Mouse (Mus musculus) heart, embryonic 13.5 days (tissue): ENCODE data around the gene Itprip. TPM values are rescaled to one million over a fixed set of nuclear protein-coding genes. Genes with fewer than 3 reads are reported as not detected.

Experiments
- ATAC-seq: fragments of 200-750 bp; cut with Nextera tagmentation; 2 replicates; pipeline ENCODE4 v1.8.0; 2017; ENCODE audit warnings: moderate TSS enrichment; ENCODE audit not compliant: insufficient number of reproducible peaks, low FRiP score, low TSS enrichment; ENCODE audit errors: extremely low read depth
- H3K27ac ChIP-seq: fragments of 300-500 bp; sonication (generic); replicated peaks from 2 replicates; pipeline ENCODE4 v1.5.1; 2015; ENCODE audit warnings: moderate library complexity, mild to moderate bottlenecking, inconsistent platforms
- H3K27me3 ChIP-seq: fragments of 300-500 bp; sonication (generic); replicated peaks from 2 replicates; pipeline ENCODE4 v1.6.1; 2015; ENCODE audit warnings: mild to moderate bottlenecking, inconsistent platforms
- H3K36me3 ChIP-seq: fragments of 300-500 bp; sonication (generic); 2 replicates; pipeline ENCODE4 v1.6.1; 2015; ENCODE audit warnings: mild to moderate bottlenecking, inconsistent platforms
- H3K4me1 ChIP-seq: fragments of 300-500 bp; sonication (generic); 2 replicates; pipeline ENCODE4 v1.6.1; 2015; ENCODE audit warnings: inconsistent platforms
- H3K4me2 ChIP-seq: fragments of 300-500 bp; sonication (generic); 2 replicates; pipeline ENCODE4 v1.6.1; 2015; ENCODE audit warnings: inconsistent platforms, mild to moderate bottlenecking, moderate library complexity
- H3K4me3 ChIP-seq: fragments of 300-500 bp; sonication (generic); 2 replicates; pipeline ENCODE4 v1.5.1; 2015; ENCODE audit warnings: moderate library complexity, mild to moderate bottlenecking, inconsistent platforms
- H3K9ac ChIP-seq: fragments of 300-500 bp; sonication (generic); 2 replicates; pipeline ENCODE4 v1.6.1; 2015; ENCODE audit warnings: inconsistent platforms, mild to moderate bottlenecking, moderate library complexity
- H3K9me3 ChIP-seq: fragments of 300-500 bp; sonication (generic); 2 replicates; pipeline ENCODE4 v1.6.1; 2016; ENCODE audit warnings: inconsistent platforms
- WGBS: fragments of 180-500 bp; shearing (Covaris S2); methylation state at CpG from one replicate; pipeline ENCODE4 v1.1.7; 2015; ENCODE audit warnings: mixed read lengths; 5-methylcytosine and 5-hydroxymethylcytosine counted together
- polyA plus RNA-seq: library from polyadenylated mRNA; unstranded; fragments of >200 nt; fragmentation: Nextera tagmentation; extraction: Ambion mirVana; gene quantifications from 2 replicates; pipeline ENCODE4 v1.2.1, GENCODE M21; 2015

Itprip gene
- polyA plus RNA-seq: 19.9 and 20.4 TPM in 2 replicates

DNA sequence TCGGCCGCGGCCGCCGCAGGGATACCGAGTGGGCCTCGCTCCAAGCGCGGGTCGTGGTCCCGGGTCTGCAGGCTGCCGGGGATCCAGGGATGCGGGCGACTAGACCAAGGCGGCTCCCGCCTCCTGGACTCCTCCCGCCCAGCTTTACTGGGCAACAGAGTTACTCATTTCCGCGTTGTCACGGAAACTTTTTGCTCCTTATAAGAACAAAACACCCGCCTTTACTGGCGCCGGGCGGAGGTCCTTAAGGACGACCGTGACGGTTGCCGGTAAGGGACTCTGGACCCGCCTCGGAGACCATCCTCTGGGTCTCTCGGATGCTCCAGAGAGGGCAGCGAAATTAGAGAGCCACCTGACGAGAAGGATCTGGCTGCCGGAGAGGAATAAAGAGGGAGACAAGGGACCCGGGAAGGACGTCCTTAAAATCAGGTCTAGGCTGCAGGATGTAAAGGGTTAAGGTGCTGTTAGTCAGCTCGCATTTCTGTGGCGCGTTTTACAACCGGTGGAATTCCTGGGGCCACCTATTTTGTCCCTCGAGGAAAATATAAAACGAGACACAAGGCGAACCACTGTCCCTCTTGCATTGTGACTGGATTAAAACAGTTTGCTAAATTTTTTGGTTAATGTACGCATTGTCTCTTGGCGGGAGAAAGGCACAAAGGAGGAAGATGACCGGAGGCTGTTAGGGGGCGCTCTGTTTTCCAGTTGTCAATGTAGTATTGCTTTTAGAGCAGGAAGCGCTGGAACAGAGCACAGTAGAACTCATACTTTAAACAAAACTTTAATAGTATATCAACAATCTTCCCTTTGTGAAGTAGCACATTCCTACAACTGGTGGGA is at the start of gene Itprip, which contains the start of gene Cfap43:
Gene Itprip, minus strand, starts transcription at position 174 of the 840 bp plus-strand sequence.
Gene Cfap43, minus strand, starts transcription at position 162 of the 840 bp plus-strand sequence.
- Histone ChIP-seq H3K27ac (peak within 1 kb of the TSS; percentile 96), H3K4me2 (peak within 1 kb of the TSS; percentile 83), H3K36me3 (no peaks in the 10 kb centered on the region), H3K27me3 (no peaks in the 10 kb centered on the region), H3K9ac (peak within 1 kb of the TSS; percentile 97), H3K4me3 (peak within 1 kb of the TSS; percentile 94), H3K9me3 (no peaks in the 10 kb centered on the region), H3K4me1 (peaks cover 58% of the 10 kb centered on the region)
- peak; percentile 76 for ATAC-seq
- WGBS: under 1% methylated on average over 48 of the region's 48 CpGs

DNA sequence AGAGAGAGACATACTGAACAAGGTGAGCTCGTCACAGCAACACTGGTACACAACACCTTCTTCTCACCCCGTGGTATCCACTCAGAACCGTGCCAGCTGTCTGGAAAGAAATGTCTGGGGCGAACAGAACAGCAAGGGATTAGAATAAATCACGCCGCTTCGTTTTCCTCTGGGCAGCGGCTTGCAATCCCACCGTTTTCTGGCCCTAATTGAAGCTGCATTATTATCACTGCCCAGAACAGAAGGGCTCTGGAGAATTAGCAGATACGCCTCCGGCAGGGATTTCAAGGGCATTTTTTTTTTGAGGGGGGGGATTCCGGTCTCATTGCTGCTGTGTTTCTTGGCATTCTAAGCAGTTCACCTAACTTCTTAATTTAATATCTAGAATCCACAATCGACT is 39.1 kb upstream of the Itprip start:
- Histone ChIP-seq H3K9ac (no peak overlapping the region), H3K4me2 (no peak overlapping the region), H3K36me3 (no peaks in the 10 kb centered on the region), H3K4me3 (no peak overlapping the region), H3K9me3 (no peaks in the 10 kb centered on the region), H3K4me1 (no peaks in the 10 kb centered on the region), H3K27ac (no peak overlapping the region), H3K27me3 (peaks cover 5% of the 10 kb centered on the region; the same call in 1 of the 2 replicates)
- WGBS: 64% methylated on average over 13 of the region's 13 CpGs
- ATAC-seq: no peak

- H3K9me3 ChIP-seq: no peaks in the 10 kb centered on the region
- no peak overlapping the region for H3K9ac ChIP-seq
- peaks cover 5% of the 10 kb centered on the region; the same call in 1 of the 2 replicates for H3K27me3 ChIP-seq
- H3K4me1 ChIP-seq: no peaks in the 10 kb centered on the region
- H3K4me3 ChIP-seq: no peak overlapping the region
- H3K27ac ChIP-seq: no peak overlapping the region
- H3K4me2 ChIP-seq: no peak overlapping the region
- ATAC-seq: no peak
- no peaks in the 10 kb centered on the region for H3K36me3 ChIP-seq
- WGBS: 79% methylated on average over 9 of the region's 9 CpGs
Observed at GRCm38 (mm10) chr19:47953169-47953568, 34.1 kb upstream of the Itprip start.

DNA sequence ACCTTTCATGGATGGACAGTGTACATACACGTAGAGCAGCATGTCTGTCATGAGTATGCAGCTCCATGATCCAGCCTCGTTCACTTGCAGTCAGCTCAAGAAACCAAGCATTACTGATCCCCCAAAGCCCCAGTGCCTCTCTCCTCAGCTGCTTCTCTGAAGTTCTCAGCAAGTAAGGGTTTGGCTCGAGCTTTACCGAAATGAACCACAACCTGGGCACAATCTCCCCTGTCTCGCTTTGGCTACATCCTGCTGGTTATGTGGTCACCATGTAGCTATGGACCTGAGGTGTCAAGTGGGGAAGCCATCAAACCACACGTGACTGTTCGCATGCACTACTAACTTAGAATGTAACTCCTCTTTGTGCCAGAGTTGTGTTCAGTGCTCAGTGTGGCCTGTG is 31.8 kb upstream of the Itprip start:
- Histone ChIP-seq H3K27me3 (peaks cover 5% of the 10 kb centered on the region; the same call in 1 of the 2 replicates), H3K9ac (no peak overlapping the region), H3K36me3 (no peaks in the 10 kb centered on the region), H3K9me3 (no peaks in the 10 kb centered on the region), H3K4me3 (no peak overlapping the region), H3K4me1 (peaks cover 4% of the 10 kb centered on the region; the same call in 1 of the 2 replicates), H3K27ac (no peak overlapping the region), H3K4me2 (no peak overlapping the region)
- no peak for ATAC-seq
- 75% methylated on average over 7 of the region's 7 CpGs for WGBS

GRCm38 (mm10) chr19:47946821-47947465 is 27.8 kb upstream of the Itprip start:
- no peak overlapping the region for H3K27ac ChIP-seq
- H3K4me2 ChIP-seq: peak overlapping the region; percentile 62
- H3K4me3 ChIP-seq: peak overlapping the region; percentile 23
- peaks cover 4% of the 10 kb centered on the region; the same call in 1 of the 2 replicates for H3K4me1 ChIP-seq
- no peaks in the 10 kb centered on the region for H3K9me3 ChIP-seq
- WGBS: 42% methylated on average over 23 of the region's 23 CpGs
- H3K36me3 ChIP-seq: no peaks in the 10 kb centered on the region
- no peak for ATAC-seq
- 0 out of 2 replicates have a peak overlapping the region, but pooled peaks have one; percentile 28 for H3K9ac ChIP-seq
- H3K27me3 ChIP-seq: 0 out of 2 replicates have a peak, but pooled peaks cover 3% of the 10 kb centered on the region

- Histone ChIP-seq H3K27me3 (peaks cover 38% of the 10 kb centered on the region), H3K9me3 (no peaks in the 10 kb centered on the region), H3K9ac (no peak overlapping the region), H3K4me2 (no peak overlapping the region), H3K36me3 (no peaks in the 10 kb centered on the region), H3K4me1 (peaks cover 11% of the 10 kb centered on the region), H3K4me3 (no peak overlapping the region), H3K27ac (no peak overlapping the region)
- no peak for ATAC-seq
- 76% methylated on average over 6 of the region's 6 CpGs for WGBS
Observed at GRCm38 (mm10) chr19:47939361-47939760, 20.3 kb upstream of the Itprip start.

DNA sequence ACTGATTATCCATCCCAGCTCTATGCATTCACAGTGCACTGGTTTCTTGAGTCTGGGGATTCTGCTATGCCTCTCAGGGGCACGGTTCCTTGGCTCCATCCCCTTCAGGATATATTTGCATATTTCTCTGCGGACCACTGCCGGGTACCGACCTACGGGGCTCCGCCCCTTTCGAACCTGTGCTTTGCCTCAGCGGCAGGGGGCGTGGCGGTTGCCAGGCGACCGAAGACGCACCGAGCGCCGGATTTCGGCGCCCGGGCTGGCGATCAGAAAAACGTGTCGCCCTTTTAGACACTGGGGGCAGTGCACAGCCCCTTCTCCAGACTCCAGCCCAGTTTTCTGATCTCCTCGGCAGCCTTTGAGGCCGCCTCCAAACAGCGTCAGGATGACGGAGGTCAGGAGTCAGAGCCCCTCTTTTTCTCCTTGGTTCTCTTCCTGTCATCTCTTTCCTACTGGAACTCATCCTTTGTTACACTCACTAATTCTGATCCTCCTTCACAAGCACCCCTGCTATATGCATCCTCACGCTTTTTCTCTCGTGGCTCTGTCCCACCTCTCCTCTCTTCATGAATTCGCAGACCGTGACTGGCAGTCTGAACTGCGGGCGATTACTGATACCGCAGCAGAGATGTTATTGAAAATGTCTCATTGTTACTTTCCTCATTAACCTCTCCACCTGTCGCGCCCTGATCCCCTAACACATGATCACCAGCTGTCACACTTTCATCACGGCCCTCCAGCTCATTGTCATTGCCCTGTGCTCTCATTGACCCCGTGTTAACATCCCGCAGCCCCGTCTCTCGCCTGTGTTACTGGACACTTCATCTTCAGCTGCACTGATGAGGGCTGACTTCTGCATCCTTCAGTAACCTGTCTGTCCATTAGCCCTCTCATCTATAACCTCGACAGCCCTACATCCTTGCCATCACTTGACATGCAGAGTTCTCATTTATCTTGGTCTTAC is 18.6 kb upstream of the Itprip start, which contains the start of gene Cfap58:
Gene Cfap58, plus strand, starts transcription at position 233 of the 964 bp plus-strand sequence.
- WGBS: 8% methylated on average over 41 of the region's 41 CpGs
- ATAC-seq: 0 out of 2 replicates have a peak, but pooled peaks have one; percentile 51
- H3K27me3 ChIP-seq: peaks cover 38% of the 10 kb centered on the region
- H3K4me2 ChIP-seq: peak within 1 kb of the TSS; percentile 76
- H3K36me3 ChIP-seq: no peaks in the 10 kb centered on the region
- peaks cover 11% of the 10 kb centered on the region for H3K4me1 ChIP-seq
- H3K9me3 ChIP-seq: no peaks in the 10 kb centered on the region
- no peak within 1 kb of the TSS for H3K27ac ChIP-seq
- H3K9ac ChIP-seq: peak within 1 kb of the TSS; percentile 63
- peak within 1 kb of the TSS; percentile 50 for H3K4me3 ChIP-seq

GRCm38 (mm10) chr19:47936938-47937337 is 17.8 kb upstream of the Itprip start:
- H3K4me1 ChIP-seq: peaks cover 11% of the 10 kb centered on the region
- peak overlapping the region; percentile 76 for H3K4me2 ChIP-seq
- no peaks in the 10 kb centered on the region for H3K9me3 ChIP-seq
- no peak for ATAC-seq
- H3K27ac ChIP-seq: no peak overlapping the region
- no peaks in the 10 kb centered on the region for H3K36me3 ChIP-seq
- peak overlapping the region; percentile 50 for H3K4me3 ChIP-seq
- WGBS: 64% methylated on average over 9 of the region's 9 CpGs
- peaks cover 38% of the 10 kb centered on the region for H3K27me3 ChIP-seq
- H3K9ac ChIP-seq: no peak overlapping the region

DNA sequence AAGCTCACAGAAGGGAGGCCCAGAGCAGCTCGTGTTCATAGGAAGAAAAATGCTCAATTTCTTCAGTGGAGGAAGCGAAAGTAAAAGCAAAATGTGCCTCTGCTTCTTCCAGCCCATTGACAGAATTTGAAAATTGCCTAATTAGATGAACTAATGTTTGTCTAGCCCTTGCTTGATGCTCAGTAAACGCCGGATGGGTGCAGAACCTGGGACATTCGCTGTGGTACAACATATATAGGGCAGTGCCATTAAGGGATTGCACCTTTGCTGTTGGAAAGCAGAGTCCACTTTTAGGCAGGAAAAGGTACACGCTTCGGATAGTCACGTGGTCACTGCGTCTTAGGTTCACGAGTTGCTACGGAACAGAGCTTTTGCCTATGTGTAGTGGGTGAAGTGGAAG is 17.4 kb upstream of the Itprip start:
- H3K36me3 ChIP-seq: no peaks in the 10 kb centered on the region
- H3K4me2 ChIP-seq: no peak overlapping the region
- peaks cover 11% of the 10 kb centered on the region for H3K4me1 ChIP-seq
- H3K27ac ChIP-seq: no peak overlapping the region
- H3K27me3 ChIP-seq: peaks cover 38% of the 10 kb centered on the region
- no peak for ATAC-seq
- 86% methylated on average over 11 of the region's 11 CpGs for WGBS
- H3K9me3 ChIP-seq: no peaks in the 10 kb centered on the region
- no peak overlapping the region for H3K4me3 ChIP-seq
- no peak overlapping the region for H3K9ac ChIP-seq

- H3K4me1 ChIP-seq: peaks cover 11% of the 10 kb centered on the region
- no peaks in the 10 kb centered on the region for H3K36me3 ChIP-seq
- ATAC-seq: no peak
- H3K9me3 ChIP-seq: no peaks in the 10 kb centered on the region
- 72% methylated on average over 6 of the region's 6 CpGs for WGBS
- H3K27ac ChIP-seq: no peak overlapping the region
- H3K4me3 ChIP-seq: no peak overlapping the region
- no peak overlapping the region for H3K4me2 ChIP-seq
- no peak overlapping the region for H3K9ac ChIP-seq
- peaks cover 33% of the 10 kb centered on the region for H3K27me3 ChIP-seq
Observed at GRCm38 (mm10) chr19:47935530-47935929, 16.4 kb upstream of the Itprip start.
